Mouse (Mus musculus): ENCODE measurements around the gene 2300003K06Rik.
"Not testable (repeated sequence)": the region's sequence is repeated elsewhere in the genome, so short reads cannot be mapped to it uniquely, and the experiment has no call there.

- TF ChIP-seq CTCF, EP300 (IDR thresholded peaks at IDR 0.05; ENCODE audit: low read depth): not testable (repeated sequence)
These were observed 39.0 kb downstream of the 2300003K06Rik start, which contains the start of gene Gm11569 for GRCm38 (mm10) chr11:99798832-99799231.

All from liver, postnatal 0 days (tissue).